Mouse (Mus musculus): ENCODE measurements around the gene 6820408C15Rik. TPM values are rescaled to one million over a fixed set of nuclear protein-coding genes. Genes with fewer than 3 reads are reported as not detected.
A peak's percentile ranks its signal among the peaks of the same experiment; 100 is the strongest.

6820408C15Rik gene
- total RNA-seq, 1 experiment from 2014 or later, result not detected

DNA sequence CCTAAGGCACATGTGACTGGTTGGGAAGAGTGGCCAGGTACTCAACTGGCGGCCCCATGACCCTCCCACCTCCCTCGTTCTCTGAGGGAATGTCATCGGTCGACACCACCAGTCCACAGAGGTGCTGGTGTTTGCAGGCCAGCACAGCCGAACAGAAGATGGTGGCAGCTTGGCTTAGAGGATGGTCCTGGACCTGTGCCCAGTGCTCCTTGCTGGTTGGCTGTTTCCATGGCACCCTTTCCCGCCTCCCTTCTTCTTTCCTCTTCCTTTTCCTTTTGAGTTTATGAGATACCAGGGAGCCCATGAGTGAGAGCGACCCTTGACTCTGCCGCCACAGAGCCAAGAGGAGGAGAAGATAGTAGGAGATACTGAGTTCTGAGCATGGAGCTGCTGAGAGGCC lies 27.9 kb downstream of the 6820408C15Rik start:
- no peak for ATAC-seq (replicated peaks in 1 of 2; ENCODE audit: insufficient read depth in 1 of 2, low FRiP score in 2 of 2, low TSS enrichment in 1 of 2, low read depth in 1 of 2, poor library complexity in 2 of 2, severe bottlenecking in 2 of 2)

DNA sequence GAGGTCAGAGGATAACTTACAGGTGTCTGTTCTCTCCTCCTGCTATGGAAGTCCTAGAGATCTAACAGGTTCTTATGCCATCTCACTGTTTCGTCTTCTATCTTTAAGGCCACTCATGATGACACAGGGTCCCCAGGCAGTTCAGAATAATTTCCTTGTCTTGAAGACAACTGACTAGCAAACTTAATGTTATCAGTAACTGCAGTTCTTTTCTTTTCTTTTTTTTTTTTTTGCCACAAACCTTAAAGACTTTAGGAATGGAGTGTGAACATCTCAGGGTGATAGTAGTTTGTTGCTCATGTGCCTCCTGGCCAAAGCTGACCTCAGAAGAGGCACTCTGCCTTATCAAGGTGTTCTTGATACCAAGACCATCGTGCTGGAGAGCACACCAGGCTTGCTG lies 31.3 kb downstream of the 6820408C15Rik start:
- no peak for ATAC-seq (replicated peaks in 1 of 2; ENCODE audit: insufficient read depth in 1 of 2, low FRiP score in 2 of 2, low TSS enrichment in 1 of 2, low read depth in 1 of 2, poor library complexity in 2 of 2, severe bottlenecking in 2 of 2)

DNA sequence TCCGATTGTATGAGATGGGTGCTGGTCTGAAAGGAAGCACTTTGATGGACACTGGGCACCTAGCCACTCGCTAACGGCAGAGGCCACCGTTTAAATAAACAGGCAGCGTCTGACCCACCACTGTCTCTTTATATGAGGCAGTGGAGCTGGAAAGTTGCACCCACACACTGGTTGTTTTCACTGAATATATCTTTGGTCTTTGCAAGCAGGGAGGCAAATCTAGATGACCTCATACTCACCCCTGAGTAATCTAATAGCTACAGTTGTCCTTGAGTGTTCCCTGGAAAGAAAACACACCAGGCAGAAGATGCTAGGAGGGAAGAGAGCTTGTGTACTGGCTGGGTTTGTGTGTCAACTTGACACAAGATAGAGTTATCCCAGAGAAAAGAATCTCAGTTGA lies 32.1 kb downstream of the 6820408C15Rik start:
- ATAC-seq (replicated peaks in 1 of 2; ENCODE audit: insufficient read depth in 1 of 2, low FRiP score in 2 of 2, low TSS enrichment in 1 of 2, low read depth in 1 of 2, poor library complexity in 2 of 2, severe bottlenecking in 2 of 2), result no peak

DNA sequence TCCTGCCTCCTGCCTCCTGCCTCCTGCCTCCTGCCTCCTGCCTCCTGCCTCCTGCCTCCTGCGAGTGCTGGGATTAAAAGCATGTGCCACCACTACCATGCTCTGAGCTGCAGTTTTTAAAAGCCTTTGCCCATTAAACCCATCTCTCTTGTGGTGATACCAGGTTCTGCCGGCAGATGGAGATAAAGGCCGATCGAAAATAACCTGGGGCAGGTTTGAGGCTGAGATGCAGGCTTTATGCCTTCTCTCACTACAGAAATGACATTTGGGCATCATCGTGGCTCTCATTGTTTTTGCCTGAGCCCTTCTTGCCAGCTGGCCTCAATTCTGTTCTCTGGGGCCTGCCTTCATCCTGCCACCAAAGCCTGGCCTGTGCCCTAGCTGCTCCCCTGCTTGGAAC lies 34.9 kb downstream of the 6820408C15Rik start:
- ATAC-seq (replicated peaks in 1 of 2; ENCODE audit: insufficient read depth in 1 of 2, low FRiP score in 2 of 2, low TSS enrichment in 1 of 2, low read depth in 1 of 2, poor library complexity in 2 of 2, severe bottlenecking in 2 of 2), result peak; percentile 58 to 75; a peak in 3 of 4 replicates

DNA sequence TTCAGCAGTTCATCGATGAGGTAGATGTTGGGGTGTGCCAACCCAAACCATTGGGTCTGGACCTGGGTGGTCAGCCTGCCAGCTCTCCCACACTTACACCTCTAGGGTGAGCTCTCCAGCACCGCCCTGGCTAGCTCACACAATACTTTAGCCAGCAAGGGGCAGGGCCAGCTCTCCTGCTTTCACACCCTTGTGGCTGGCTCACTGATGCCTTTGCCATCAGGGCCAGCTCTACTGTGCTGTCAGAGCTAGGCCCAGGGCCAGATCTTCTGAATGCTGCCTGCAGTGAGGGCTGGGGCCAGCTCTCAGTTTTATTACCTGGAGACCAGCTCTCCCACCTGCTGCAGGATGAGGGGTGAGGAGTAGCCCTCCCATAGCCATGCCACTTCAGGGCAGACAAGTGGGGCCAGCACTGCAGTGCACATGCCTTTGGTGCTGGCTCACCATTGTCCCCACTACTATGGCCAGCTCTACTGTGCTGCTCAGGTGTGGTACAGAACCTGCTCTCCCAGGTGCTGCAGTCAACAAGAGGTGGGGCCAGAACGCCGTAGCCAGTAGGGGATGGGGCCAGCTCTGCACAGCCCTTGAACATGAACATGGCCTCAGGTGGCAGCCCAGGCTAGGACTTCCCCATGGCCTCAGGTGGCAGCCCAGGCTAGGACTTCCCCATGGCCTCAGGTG lies 36.9 kb downstream of the 6820408C15Rik start:
- ATAC-seq (replicated peaks in 1 of 2; ENCODE audit: insufficient read depth in 1 of 2, low FRiP score in 2 of 2, low TSS enrichment in 1 of 2, low read depth in 1 of 2, poor library complexity in 2 of 2, severe bottlenecking in 2 of 2), result no peak

DNA sequence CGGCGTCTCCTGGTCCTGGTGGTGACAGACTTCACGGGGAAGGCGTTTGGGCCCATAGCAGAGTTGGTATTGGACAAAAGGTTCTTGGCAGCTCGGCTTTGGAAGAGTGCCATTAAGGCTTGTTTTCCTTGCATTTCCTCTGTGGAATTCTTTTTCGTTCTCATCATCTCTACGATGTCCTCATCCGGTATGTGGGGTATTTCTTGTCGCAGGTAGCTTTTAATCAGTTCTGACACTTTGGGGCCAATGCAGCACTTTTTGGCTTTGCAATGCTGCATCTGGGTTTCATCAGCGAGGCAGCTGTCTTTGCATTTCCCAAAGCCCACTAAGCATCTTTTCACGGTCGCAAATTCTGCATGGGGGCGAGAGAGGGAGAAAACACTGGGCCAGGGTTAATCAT lies 43.9 kb downstream of the 6820408C15Rik start:
- no peak for ATAC-seq (replicated peaks in 1 of 2; ENCODE audit: insufficient read depth in 1 of 2, low FRiP score in 2 of 2, low TSS enrichment in 1 of 2, low read depth in 1 of 2, poor library complexity in 2 of 2, severe bottlenecking in 2 of 2)

DNA sequence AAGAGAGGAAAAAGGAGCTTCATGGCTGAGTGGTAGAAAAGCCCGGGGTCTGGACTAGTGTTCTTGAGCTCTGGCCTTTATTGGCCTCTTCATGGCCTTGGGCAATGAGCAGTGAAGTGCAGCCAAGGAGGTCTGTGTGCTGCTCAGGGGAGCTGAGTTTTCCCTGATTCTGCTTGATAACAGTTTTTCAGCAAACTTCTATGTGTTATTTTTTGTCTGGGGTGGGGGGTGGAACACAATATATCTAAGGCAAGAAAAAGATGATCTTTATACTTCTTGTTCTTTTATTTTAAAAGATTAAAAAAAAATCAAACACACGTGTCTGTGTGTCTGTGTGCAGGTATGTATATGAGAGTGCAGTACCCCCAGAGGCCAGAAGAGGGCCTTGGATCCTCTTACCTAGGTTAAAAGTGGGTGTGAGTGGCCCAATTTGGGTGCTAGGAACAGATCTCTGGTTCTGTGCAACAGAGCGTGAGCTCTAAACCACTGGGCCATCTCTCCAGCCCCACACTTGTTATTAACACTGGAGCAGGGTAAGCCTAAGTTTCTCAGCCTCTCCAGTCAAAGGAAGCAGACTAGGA lies 49.3 kb downstream of the 6820408C15Rik start, which contains the start of gene Defb23:
Gene Defb23, minus strand, starts transcription at position 51 of the 581 bp plus-strand sequence.
- no peak for ATAC-seq (replicated peaks in 1 of 2; ENCODE audit: insufficient read depth in 1 of 2, low FRiP score in 2 of 2, low TSS enrichment in 1 of 2, low read depth in 1 of 2, poor library complexity in 2 of 2, severe bottlenecking in 2 of 2)

DNA sequence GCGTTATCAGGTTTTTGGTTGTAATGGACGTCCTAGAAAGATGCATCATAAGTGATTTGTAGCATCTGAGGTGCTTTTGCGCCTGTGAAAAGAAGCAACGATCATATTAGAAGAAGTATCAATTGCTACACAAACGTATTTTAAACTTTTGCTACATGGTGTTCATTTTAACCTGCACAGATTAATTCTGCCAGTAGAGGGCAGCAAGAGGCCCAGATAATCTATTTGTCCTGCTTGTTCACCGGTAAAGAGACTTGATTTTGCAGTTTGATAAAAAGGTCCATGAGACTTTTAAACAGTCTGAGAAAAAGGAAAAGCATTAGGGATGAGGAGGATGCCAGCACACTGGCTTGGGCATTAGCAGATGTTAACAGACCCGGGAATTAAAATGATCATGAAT lies 55.6 kb downstream of the 6820408C15Rik start:
- ATAC-seq (replicated peaks in 1 of 2; ENCODE audit: insufficient read depth in 1 of 2, low FRiP score in 2 of 2, low TSS enrichment in 1 of 2, low read depth in 1 of 2, poor library complexity in 2 of 2, severe bottlenecking in 2 of 2), result peak in 1 of 2 experiments; percentile 49; a peak in 1 of 4 replicates

DNA sequence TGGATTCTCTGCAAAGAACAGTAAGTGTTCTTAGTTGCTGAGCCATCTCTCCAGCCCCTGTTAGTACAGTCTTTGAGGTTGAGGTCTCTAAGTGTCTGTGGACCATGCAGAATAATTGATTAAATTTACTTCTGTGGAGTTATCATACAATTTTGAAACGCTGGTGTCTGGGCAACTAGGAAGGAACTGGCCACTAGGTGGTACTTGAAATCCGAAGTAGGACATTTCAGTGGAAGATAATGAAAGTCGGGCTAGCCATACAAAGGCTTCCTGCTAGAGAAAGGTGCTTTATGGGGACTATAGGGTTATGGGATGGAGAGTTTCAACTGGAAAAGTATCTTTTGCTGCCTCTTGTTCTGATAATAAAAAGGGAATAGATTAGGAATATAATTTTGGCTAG lies 57.0 kb downstream of the 6820408C15Rik start:
- no peak for ATAC-seq (replicated peaks in 1 of 2; ENCODE audit: insufficient read depth in 1 of 2, low FRiP score in 2 of 2, low TSS enrichment in 1 of 2, low read depth in 1 of 2, poor library complexity in 2 of 2, severe bottlenecking in 2 of 2)

DNA sequence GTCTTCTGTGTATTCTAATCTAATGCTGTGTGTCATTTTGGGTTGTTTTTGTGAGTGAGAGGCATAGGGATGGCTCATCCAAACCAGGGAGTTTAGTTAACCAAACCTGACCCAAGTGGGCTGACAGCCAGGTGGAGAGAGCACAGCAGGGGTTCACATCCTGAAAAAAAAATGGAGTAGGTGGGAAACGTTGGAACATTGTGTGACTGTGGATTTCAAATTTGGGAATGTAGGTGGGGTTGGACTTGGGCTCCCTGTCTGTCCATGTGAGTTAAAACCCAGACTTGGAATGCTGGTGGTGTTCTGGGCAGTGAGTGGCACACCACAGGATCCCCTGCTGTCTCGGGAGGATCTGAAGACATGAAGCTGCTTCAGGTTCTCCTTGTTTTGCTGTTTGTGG lies 61.4 kb downstream of the 6820408C15Rik start, which contains the start of gene Defb20:
Gene Defb20, plus strand, starts transcription at position 301 of the 400 bp plus-strand sequence.
- no peak for ATAC-seq (replicated peaks in 1 of 2; ENCODE audit: insufficient read depth in 1 of 2, low FRiP score in 2 of 2, low TSS enrichment in 1 of 2, low read depth in 1 of 2, poor library complexity in 2 of 2, severe bottlenecking in 2 of 2)

DNA sequence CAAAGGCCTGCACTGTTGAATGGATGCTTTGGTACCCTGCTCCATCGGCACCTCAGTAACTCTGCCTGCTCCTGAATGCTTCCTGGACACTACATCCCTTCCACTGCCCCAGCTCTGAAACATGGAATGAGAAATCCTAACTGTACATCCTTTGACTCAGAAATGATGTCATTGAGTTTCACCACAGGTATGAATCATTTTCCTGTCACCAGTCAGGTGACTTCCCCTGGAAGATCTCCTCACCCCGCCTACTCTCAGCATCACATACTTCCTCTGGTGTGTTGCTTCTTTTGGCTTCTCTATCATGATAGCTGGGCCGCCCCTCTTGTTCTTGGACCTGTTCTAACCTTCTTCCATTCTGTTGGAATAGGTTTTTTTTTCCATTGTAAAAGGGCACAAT lies 65.5 kb downstream of the 6820408C15Rik start:
- ATAC-seq (replicated peaks in 1 of 2; ENCODE audit: insufficient read depth in 1 of 2, low FRiP score in 2 of 2, low TSS enrichment in 1 of 2, low read depth in 1 of 2, poor library complexity in 2 of 2, severe bottlenecking in 2 of 2), result no peak

DNA sequence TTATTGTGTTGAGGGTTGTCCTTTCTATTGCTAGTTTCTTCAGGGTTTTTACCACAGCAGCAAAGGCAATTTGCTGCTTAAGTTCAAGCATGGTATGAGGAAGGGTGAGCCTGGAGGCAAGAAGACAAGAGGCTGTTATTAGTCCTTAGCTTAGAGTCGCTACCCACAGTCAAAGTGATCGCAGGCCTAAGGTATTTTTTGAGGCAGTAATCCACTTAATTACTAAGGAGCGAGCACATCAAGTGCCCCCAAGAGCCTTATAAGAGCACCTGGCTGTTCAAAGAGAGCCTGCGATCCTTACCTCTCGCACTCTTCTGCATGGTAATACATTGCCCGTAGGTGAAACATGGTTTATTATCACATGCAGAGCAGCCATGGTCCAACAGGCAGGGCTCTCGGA lies 66.3 kb downstream of the 6820408C15Rik start:
- ATAC-seq (replicated peaks in 1 of 2; ENCODE audit: insufficient read depth in 1 of 2, low FRiP score in 2 of 2, low TSS enrichment in 1 of 2, low read depth in 1 of 2, poor library complexity in 2 of 2, severe bottlenecking in 2 of 2), result no peak

DNA sequence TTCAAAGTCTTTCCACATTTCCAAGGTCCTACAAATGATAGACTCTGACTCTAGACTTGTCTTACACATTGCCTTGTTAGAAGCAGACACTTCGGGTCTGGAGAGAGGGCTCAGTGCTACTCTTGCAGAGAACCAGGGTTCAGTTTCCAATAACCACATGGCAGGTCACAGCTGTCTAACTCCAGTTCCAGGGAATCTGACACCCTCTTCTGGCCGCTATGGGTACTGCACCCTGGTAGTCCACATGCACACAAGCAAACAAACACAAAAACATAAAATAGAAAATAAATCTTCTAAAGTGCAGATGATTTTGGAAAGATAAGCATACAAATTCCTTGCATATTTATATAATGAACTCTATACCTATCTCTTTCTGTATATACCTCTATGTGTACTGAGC lies 71.6 kb downstream of the 6820408C15Rik start:
- ATAC-seq (replicated peaks in 1 of 2; ENCODE audit: insufficient read depth in 1 of 2, low FRiP score in 2 of 2, low TSS enrichment in 1 of 2, low read depth in 1 of 2, poor library complexity in 2 of 2, severe bottlenecking in 2 of 2), result no peak

DNA sequence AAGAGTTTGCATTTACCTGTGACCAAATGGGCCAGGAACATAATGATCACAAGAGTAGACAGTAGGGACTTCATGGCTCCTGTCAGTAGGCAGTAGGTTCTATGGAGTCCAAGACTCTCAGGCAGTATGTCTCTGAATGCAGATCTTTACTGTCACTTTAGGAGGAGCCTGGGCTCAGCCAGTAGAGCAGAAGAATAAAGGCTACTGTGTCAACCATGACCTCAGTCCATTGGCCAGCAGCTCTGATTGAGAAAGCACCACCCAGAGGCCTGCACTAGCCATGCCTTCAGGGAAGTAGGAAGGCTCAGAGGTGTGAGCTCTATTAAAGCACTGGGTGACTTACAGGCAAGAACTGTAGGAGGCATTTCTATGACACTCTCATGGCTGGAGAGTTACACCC lies 74.7 kb downstream of the 6820408C15Rik start, which contains the start of gene Defb22:
Gene Defb22, minus strand, starts transcription at position 101 of the 400 bp plus-strand sequence.
- ATAC-seq (replicated peaks in 1 of 2; ENCODE audit: insufficient read depth in 1 of 2, low FRiP score in 2 of 2, low TSS enrichment in 1 of 2, low read depth in 1 of 2, poor library complexity in 2 of 2, severe bottlenecking in 2 of 2), result no peak

DNA sequence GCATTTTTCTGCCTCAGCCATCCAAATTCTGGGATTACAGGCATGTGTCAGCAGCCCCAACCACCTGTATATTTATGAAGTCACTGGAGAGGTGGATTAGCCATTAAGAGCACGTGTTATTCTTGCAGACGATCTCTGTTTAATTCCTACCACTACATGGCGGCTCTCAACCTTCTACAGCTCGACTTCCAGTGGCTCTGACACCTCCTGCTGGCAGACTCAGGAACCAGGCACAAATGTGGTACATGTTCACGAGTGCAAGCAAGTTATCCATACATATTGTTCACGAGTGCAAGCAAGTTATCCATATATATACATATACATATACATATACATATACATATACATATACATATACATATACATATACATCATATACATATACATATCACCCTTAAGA lies 77.8 kb downstream of the 6820408C15Rik start:
- ATAC-seq (replicated peaks in 1 of 2; ENCODE audit: insufficient read depth in 1 of 2, low FRiP score in 2 of 2, low TSS enrichment in 1 of 2, low read depth in 1 of 2, poor library complexity in 2 of 2, severe bottlenecking in 2 of 2), result no peak

Data from hematopoietic stem cell, adult 5-6 weeks (primary cell).